Mouse (Mus musculus): Measurements from ENCODE around the gene 4933425L06Rik. TPM values are rescaled to one million over a fixed set of nuclear protein-coding genes. Genes with fewer than 3 reads are reported as not detected.
A peak's percentile ranks its signal among the peaks of the same experiment; 100 is the strongest.

Gene 4933425L06Rik
- polyA plus RNA-seq (2012), result not detected in 2 replicates

DNA sequence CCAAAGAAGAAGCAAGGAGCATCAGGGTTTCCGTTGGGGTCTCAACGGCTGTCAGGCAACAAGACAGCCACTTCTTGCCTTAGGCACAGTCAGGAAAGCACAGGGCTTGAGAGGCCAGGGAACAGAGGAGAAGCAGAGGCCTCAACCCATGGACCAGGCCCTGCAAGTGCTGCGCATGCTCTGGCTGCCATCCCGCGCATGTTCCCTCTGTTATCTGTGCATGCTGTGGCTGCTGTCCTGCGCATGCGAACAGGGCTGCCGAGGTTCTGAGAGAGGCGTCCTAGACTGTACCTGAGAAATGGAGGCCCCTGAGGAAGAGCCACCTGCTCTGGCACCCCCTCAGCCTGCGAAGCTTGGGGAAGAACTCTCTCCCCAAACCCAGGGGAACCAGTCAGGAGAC lies at the start of gene 4933425L06Rik:
TSS of gene 4933425L06Rik (plus strand) at position 261 of the 400 bp plus-strand sequence.
- Histone ChIP-seq H3K4me1 (ENCODE audit: control insufficient read depth) (no peaks in the 10 kb centered on the region), H3K36me3 (ENCODE audit: control insufficient read depth) (no peaks in the 10 kb centered on the region), H3K27me3 (ENCODE audit: control insufficient read depth) (no peaks in the 10 kb centered on the region), H3K9me3 (ENCODE audit: control insufficient read depth, low read length) (no peaks in the 10 kb centered on the region), H3K4me3 (replicated peaks) (no peak within 1 kb of the TSS)
- TF ChIP-seq TAL1 (IDR thresholded peaks at IDR 0.05; ENCODE audit: low read length) (no peak), GATA1 (IDR thresholded peaks at IDR 0.05; ENCODE audit: low read length) (no peak)

DNA sequence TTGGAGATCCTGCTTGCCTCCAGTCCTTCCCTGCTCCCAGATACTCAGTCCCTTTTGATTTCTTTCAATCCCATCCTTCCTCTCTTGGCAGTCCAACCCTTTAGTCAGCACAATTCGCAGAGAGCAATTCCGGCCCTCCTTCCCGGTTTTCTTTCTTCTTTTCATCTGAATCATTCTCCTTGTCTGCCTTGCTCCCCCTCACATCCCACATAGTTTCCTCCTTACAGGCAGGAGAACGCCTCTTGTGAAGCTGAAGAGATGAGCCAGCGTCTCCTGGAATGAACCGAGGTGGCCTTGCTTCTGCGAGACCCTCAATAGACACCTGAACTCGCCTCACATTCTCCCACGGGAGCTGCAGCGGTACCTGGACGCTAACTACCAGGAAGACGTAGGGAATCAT lies 44.1 kb upstream of the 4933425L06Rik start:
- no peak for TF ChIP-seq TAL1 (IDR thresholded peaks at IDR 0.05; ENCODE audit: low read length)
- no peak for TF ChIP-seq GATA1 (IDR thresholded peaks at IDR 0.05; ENCODE audit: low read length)
- Histone ChIP-seq H3K36me3 (ENCODE audit: control insufficient read depth) (no peaks in the 10 kb centered on the region), H3K9me3 (ENCODE audit: control insufficient read depth, low read length) (no peaks in the 10 kb centered on the region), H3K4me3 (replicated peaks) (no peak overlapping the region), H3K27me3 (ENCODE audit: control insufficient read depth) (no peaks in the 10 kb centered on the region), H3K4me1 (ENCODE audit: control insufficient read depth) (no peaks in the 10 kb centered on the region)

DNA sequence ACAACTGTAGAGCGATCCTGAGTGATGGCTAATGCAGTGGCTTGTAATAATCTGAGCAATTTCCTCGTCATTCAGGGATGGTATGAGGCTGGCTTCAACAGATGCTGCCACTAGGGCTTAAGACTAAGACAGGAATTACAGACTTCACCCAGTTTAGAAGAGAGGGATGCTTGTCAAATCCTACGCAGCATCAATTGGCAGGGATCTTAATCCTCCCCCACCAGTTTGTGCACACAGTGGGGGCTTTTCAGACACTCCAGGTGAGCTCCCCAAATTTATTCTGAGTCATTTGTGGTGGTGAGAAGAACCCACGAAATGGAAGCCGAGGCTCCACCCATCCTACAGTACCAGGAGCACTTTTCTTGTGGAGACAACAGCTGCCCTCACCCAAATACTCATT lies 43.6 kb upstream of the 4933425L06Rik start:
- H3K36me3 ChIP-seq (ENCODE audit: control insufficient read depth), result no peaks in the 10 kb centered on the region
- H3K9me3 ChIP-seq (ENCODE audit: control insufficient read depth, low read length), result no peaks in the 10 kb centered on the region
- no peaks in the 10 kb centered on the region for H3K27me3 ChIP-seq (ENCODE audit: control insufficient read depth)
- TF ChIP-seq TAL1 (IDR thresholded peaks at IDR 0.05; ENCODE audit: low read length), result no peak
- no peak for TF ChIP-seq GATA1 (IDR thresholded peaks at IDR 0.05; ENCODE audit: low read length)
- no peak overlapping the region for H3K4me3 ChIP-seq (replicated peaks)
- no peaks in the 10 kb centered on the region for H3K4me1 ChIP-seq (ENCODE audit: control insufficient read depth)

DNA sequence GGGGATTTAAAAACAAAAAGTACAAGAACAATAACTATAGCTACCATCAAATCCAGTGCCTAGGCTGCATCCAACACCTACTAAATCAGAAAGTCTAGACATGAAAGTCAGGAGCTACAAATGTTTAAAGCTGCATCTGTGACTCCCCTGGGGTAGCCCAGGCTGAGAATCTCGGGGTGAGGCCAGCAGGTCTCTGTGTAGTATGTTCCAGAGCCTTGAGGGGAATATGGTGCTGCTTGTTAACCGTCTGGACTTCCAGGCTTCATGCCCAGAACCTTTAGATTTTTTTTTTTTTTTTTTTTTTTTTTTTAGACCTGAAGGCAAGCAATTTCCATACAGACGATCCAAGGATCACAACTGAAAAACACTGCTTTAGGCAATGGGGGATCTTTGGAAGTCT lies 38.0 kb upstream of the 4933425L06Rik start:
- H3K4me1 ChIP-seq (ENCODE audit: control insufficient read depth), result no peaks in the 10 kb centered on the region
- TF ChIP-seq TAL1 (IDR thresholded peaks at IDR 0.05; ENCODE audit: low read length), result no peak
- no peak for TF ChIP-seq GATA1 (IDR thresholded peaks at IDR 0.05; ENCODE audit: low read length)
- no peaks in the 10 kb centered on the region for H3K9me3 ChIP-seq (ENCODE audit: control insufficient read depth, low read length)
- H3K4me3 ChIP-seq (replicated peaks), result no peak overlapping the region
- peaks cover 13% of the 10 kb centered on the region for H3K27me3 ChIP-seq (ENCODE audit: control insufficient read depth)
- H3K36me3 ChIP-seq (ENCODE audit: control insufficient read depth), result no peaks in the 10 kb centered on the region

DNA sequence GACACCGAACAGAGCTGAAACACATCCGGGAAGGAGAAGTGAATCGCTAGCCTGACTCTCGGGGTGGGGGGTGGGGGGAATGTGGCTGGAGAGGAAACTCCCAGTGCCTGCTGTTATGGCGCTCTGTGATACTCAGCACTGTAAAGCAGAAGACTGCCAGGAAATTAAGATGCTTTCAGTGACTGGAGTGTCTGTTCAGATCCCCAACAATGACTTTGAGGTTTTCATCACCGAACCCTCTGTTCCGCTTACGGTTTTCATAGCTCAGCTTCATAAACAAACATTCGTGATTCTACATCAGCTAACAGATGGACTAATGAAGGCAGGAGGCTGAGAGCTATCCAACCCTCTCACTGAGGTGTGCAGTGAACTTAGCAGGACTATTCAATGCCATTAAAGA lies 34.5 kb upstream of the 4933425L06Rik start:
- Histone ChIP-seq H3K36me3 (ENCODE audit: control insufficient read depth) (no peaks in the 10 kb centered on the region), H3K9me3 (ENCODE audit: control insufficient read depth, low read length) (no peaks in the 10 kb centered on the region), H3K4me1 (ENCODE audit: control insufficient read depth) (no peaks in the 10 kb centered on the region), H3K4me3 (replicated peaks) (no peak overlapping the region), H3K27me3 (ENCODE audit: control insufficient read depth) (peaks cover 26% of the 10 kb centered on the region)
- TF ChIP-seq TAL1 (IDR thresholded peaks at IDR 0.05; ENCODE audit: low read length), result no peak
- no peak for TF ChIP-seq GATA1 (IDR thresholded peaks at IDR 0.05; ENCODE audit: low read length)

DNA sequence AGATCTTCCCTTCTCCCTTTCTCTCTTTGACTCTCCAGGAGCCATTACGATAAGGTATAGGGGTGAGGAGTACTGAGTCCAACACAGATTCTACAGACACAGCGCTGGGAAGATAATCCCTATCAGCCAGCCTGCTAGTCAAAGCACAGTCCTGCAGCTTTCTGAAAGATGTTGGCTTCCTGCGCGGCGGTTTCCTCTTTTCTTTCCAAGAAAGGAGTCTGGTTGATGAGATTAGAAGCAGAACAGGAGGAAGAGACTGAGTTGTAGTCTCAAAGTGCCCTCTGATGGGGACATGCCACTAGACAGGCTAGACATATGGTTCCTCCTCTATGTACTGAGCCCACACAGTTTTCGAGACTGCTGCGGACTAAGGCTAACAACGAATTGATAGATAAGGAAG lies 33.3 kb upstream of the 4933425L06Rik start:
- Histone ChIP-seq H3K27me3 (ENCODE audit: control insufficient read depth) (peaks cover 39% of the 10 kb centered on the region), H3K36me3 (ENCODE audit: control insufficient read depth) (no peaks in the 10 kb centered on the region), H3K4me3 (replicated peaks) (no peak overlapping the region), H3K4me1 (ENCODE audit: control insufficient read depth) (no peaks in the 10 kb centered on the region), H3K9me3 (ENCODE audit: control insufficient read depth, low read length) (no peaks in the 10 kb centered on the region)
- TF ChIP-seq TAL1 (IDR thresholded peaks at IDR 0.05; ENCODE audit: low read length), result no peak
- no peak for TF ChIP-seq GATA1 (IDR thresholded peaks at IDR 0.05; ENCODE audit: low read length)

DNA sequence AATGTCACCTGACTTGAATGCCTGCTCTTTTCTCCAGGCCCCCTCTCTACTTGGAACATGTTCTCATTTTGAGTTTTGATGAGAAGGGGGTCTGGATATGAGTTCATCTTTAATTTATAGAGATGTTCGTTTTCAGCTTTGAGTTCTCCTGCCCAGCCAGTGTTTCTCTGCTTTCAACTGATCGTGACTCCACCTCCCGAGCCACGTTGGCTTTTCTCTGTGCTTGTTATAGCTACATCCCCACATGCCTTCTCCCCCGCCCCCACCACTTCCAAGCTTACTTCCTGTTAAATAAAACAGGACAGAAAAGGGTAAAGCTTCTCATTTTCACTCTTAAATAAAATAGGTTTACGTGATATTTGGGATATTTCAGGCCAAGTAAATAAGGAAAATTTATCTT lies 30.5 kb upstream of the 4933425L06Rik start:
- TF ChIP-seq TAL1 (IDR thresholded peaks at IDR 0.05; ENCODE audit: low read length) (no peak), GATA1 (IDR thresholded peaks at IDR 0.05; ENCODE audit: low read length) (no peak)
- H3K9me3 ChIP-seq (ENCODE audit: control insufficient read depth, low read length), result no peaks in the 10 kb centered on the region
- H3K4me3 ChIP-seq (replicated peaks), result no peak overlapping the region
- H3K36me3 ChIP-seq (ENCODE audit: control insufficient read depth), result no peaks in the 10 kb centered on the region
- peaks cover 67% of the 10 kb centered on the region for H3K27me3 ChIP-seq (ENCODE audit: control insufficient read depth)
- no peaks in the 10 kb centered on the region for H3K4me1 ChIP-seq (ENCODE audit: control insufficient read depth)

DNA sequence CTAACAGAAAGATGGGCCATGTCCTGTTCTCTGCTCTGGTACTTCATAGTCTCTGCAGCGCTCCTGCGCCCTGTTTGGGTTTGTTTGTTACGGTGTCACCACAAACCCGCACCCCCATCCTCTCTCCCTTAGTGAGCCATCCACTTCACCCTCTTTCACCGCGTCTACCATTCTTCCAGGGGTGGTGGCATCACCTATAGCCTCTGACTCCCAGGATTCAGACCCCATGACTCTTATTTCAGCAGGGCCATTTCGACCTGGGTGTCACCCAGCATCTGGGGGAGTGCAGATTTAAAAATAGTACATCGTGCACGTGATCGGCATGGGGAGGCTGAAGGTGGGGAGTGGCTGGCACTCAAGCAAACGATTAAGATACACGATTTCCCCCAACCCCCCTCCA lies 28.3 kb upstream of the 4933425L06Rik start:
- TF ChIP-seq TAL1 (IDR thresholded peaks at IDR 0.05; ENCODE audit: low read length), result no peak
- no peak for TF ChIP-seq GATA1 (IDR thresholded peaks at IDR 0.05; ENCODE audit: low read length)
- H3K4me3 ChIP-seq (replicated peaks), result no peak overlapping the region
- peaks cover 59% of the 10 kb centered on the region for H3K27me3 ChIP-seq (ENCODE audit: control insufficient read depth)

DNA sequence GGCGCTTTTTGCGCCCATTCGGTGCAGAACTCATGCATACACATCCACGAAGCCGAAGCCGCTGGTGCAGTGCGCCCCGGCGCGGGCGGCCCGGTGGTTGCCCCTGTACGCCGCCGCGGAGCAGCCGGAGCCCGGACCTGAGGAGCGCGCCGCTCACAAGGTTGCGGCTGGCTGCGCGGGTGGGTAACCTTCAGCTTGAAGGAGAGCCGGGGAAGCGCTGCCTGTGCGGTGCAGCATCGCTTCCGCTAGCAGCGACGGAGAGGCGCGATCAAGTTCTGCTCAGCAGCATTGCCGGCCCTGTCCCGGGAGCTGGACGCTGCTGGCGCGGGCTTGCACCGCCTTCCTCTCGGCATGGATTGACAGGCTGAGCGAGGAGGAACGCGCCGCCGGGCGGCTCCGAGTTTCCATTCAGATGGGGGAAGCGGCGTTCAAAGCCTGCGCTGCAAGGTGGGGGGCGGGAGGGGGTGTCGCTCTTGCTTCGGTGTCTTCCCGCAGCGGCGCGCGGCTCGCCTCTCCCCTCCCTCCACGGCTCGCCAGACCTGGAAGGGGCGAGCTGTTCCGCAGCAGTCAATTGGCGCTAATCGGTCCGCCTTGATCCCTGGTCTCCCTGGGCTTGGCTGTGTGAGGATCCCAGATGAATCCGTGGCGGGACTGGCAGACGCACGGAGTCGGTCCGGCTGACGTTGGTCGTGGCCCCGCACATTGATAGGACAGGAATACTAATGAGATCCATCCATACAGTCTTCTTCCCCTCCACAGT lies 27.6 kb upstream of the 4933425L06Rik start, which contains the start of gene Rgs7bp:
TSS of gene Rgs7bp (minus strand) at position 750 of the 760 bp plus-strand sequence.
- H3K36me3 ChIP-seq (ENCODE audit: control insufficient read depth), result no peaks in the 10 kb centered on the region
- no peaks in the 10 kb centered on the region for H3K9me3 ChIP-seq (ENCODE audit: control insufficient read depth, low read length)
- H3K27me3 ChIP-seq (ENCODE audit: control insufficient read depth), result peaks cover 57% of the 10 kb centered on the region
- TF ChIP-seq TAL1 (IDR thresholded peaks at IDR 0.05; ENCODE audit: low read length), result no peak
- TF ChIP-seq GATA1 (IDR thresholded peaks at IDR 0.05; ENCODE audit: low read length), result no peak
- H3K4me3 ChIP-seq (replicated peaks), result peak within 1 kb of the TSS; percentile 25
- no peaks in the 10 kb centered on the region for H3K4me1 ChIP-seq (ENCODE audit: control insufficient read depth)

More for the DNA sequence above, 28.3 kb upstream of the 4933425L06Rik start:
- H3K36me3 ChIP-seq (ENCODE audit: control insufficient read depth), result no peaks in the 10 kb centered on the region
- H3K4me1 ChIP-seq (ENCODE audit: control insufficient read depth), result no peaks in the 10 kb centered on the region
- no peaks in the 10 kb centered on the region for H3K9me3 ChIP-seq (ENCODE audit: control insufficient read depth, low read length)

Data from erythroblast, embryonic 14.5 days (primary cell).